Mouse (Mus musculus): ENCODE data around the gene Ube2d3. TPM values are rescaled to one million over a fixed set of nuclear protein-coding genes. Genes with fewer than 3 reads are reported as not detected.

Ube2d3 gene
- polyA plus RNA-seq, 1 experiment from 2014 or later: 489 TPM

DNA sequence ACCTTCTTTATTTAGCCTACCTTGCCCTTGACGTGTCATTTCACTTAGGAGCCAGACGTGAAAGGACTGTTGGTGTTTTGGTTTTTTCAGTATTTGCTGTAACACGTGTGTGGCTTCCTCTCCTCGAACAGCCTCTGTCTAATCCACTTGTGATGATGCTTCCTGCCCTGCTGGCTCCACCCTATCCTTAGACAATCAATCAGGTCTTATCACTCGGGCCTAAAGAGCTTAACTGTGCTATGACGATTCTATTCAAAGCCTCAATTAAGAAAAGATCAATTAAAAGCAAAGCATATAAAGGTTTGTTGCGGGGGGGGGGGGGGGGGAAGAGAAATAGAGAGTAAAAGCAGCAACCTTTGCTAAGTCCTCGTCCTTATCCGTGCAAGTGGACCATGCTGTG, 30.6 kb upstream of the Ube2d3 start:
- 53% methylated on average over 9 of the region's 9 CpGs for WGBS
- Histone ChIP-seq H3K27me3 (ENCODE audit: control insufficient read depth, insufficient read depth, low read length) (no peaks in the 10 kb centered on the region), H3K4me1 (ENCODE audit: control insufficient read depth, insufficient read depth, low read length) (peaks cover 15% of the 10 kb centered on the region), H3K4me3 (ENCODE audit: low read length) (no peak overlapping the region), H3K9ac (ENCODE audit: low read length) (no peak overlapping the region), H3K36me3 (ENCODE audit: control insufficient read depth, insufficient read depth) (peaks cover 14% of the 10 kb centered on the region), H3K27ac (ENCODE audit: low read length) (no peak overlapping the region), H3K4me2 (ENCODE audit: low read depth, low read length) (no peak overlapping the region), H3K9me3 (replicated peaks; ENCODE audit: control insufficient read depth, low read length) (0 out of 2 replicates have a peak, but pooled peaks cover 3% of the 10 kb centered on the region)
- ATAC-seq (replicated peaks; ENCODE audit: extremely low read depth, insufficient read depth, low FRiP score): no peak

DNA sequence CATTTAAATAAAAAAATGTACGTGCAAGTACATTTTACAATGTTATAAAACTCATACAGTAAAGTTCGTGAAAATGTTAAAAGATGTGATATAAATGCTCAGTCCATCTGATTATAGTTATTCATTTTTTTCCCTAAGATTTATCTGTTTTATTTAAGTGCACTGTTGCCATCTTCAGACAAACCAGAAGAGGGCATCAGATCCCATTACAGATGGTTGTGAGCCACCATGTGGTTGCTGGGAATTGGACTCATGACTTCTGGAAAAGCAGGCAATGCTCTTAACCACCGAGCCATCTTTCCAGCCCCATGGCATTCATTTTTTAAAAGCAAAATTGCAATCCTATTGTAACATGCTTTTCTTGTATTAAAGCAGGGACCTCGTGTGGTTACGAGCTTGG, 28.7 kb upstream of the Ube2d3 start:
- ATAC-seq (replicated peaks; ENCODE audit: extremely low read depth, insufficient read depth, low FRiP score): no peak
- 97% methylated on average over 5 of the region's 5 CpGs for WGBS

DNA sequence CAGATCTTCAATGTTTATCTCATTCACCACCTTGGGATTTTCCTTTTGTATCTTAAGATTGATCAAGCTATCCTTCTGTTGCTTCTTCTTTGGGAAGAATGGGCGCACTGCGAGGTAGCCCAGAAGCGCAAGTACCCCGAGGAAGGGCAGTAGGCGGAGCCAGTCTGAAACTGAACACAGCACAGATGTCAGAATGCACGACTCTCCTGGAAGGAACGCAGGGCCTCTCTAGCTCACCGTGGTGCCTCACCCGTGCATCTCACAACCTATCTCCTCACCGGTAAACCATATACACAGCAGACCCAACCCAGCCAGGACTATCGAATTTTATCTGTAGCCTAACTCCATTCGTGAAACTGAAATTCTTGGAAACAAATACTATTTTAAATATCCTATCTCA, 26.9 kb upstream of the Ube2d3 start:
- 0 out of 2 replicates have a peak, but pooled peaks cover 3% of the 10 kb centered on the region for H3K9me3 ChIP-seq (replicated peaks; ENCODE audit: control insufficient read depth, low read length)
- no peak overlapping the region for H3K27ac ChIP-seq (ENCODE audit: low read length)
- 70% methylated on average over 12 of the region's 12 CpGs for WGBS
- ATAC-seq (replicated peaks; ENCODE audit: extremely low read depth, insufficient read depth, low FRiP score): no peak
- peaks cover 24% of the 10 kb centered on the region for H3K4me1 ChIP-seq (ENCODE audit: control insufficient read depth, insufficient read depth, low read length)
- H3K36me3 ChIP-seq (ENCODE audit: control insufficient read depth, insufficient read depth): peaks cover 12% of the 10 kb centered on the region
- H3K27me3 ChIP-seq (ENCODE audit: control insufficient read depth, insufficient read depth, low read length): no peaks in the 10 kb centered on the region
- no peak overlapping the region for H3K4me3 ChIP-seq (ENCODE audit: low read length)
- H3K9ac ChIP-seq (ENCODE audit: low read length): no peak overlapping the region
- H3K4me2 ChIP-seq (ENCODE audit: low read depth, low read length): no peak overlapping the region

More for the DNA sequence above, 28.7 kb upstream of the Ube2d3 start:
- no peak overlapping the region for H3K4me2 ChIP-seq (ENCODE audit: low read depth, low read length)
- H3K27ac ChIP-seq (ENCODE audit: low read length): no peak overlapping the region
- H3K9me3 ChIP-seq (replicated peaks; ENCODE audit: control insufficient read depth, low read length): 0 out of 2 replicates have a peak, but pooled peaks cover 3% of the 10 kb centered on the region
- H3K36me3 ChIP-seq (ENCODE audit: control insufficient read depth, insufficient read depth): peaks cover 14% of the 10 kb centered on the region
- peaks cover 21% of the 10 kb centered on the region for H3K4me1 ChIP-seq (ENCODE audit: control insufficient read depth, insufficient read depth, low read length)
- no peak overlapping the region for H3K9ac ChIP-seq (ENCODE audit: low read length)
- H3K4me3 ChIP-seq (ENCODE audit: low read length): no peak overlapping the region
- no peaks in the 10 kb centered on the region for H3K27me3 ChIP-seq (ENCODE audit: control insufficient read depth, insufficient read depth, low read length)

DNA sequence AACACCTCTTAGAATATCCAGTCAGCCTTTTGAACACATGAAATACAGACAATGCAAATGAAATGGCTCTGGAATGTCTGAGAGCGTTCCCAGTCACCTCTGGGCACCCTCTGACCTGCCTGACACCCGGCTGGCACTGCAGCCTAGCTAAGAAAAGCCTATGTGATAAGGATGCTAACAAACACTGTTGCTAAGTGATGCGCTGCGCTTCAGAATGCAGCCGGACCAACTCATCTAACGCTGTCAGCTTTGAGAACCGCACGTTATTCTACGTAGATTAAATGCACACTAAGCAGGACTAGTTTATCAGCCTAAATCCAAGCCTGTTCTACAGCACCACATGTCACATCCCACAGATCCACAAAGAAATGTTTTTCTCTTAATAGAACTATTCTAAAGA, 26.1 kb upstream of the Ube2d3 start:
- H3K9me3 ChIP-seq (replicated peaks; ENCODE audit: control insufficient read depth, low read length): 0 out of 2 replicates have a peak, but pooled peaks cover 3% of the 10 kb centered on the region
- H3K36me3 ChIP-seq (ENCODE audit: control insufficient read depth, insufficient read depth): peaks cover 12% of the 10 kb centered on the region
- H3K4me3 ChIP-seq (ENCODE audit: low read length): peak overlapping the region; percentile 19
- peak; percentile 92 for ATAC-seq (replicated peaks; ENCODE audit: extremely low read depth, insufficient read depth, low FRiP score)
- H3K27ac ChIP-seq (ENCODE audit: low read length): peak overlapping the region; percentile 48; the same call in 1 of the 2 replicates
- no peak overlapping the region for H3K9ac ChIP-seq (ENCODE audit: low read length)
- H3K27me3 ChIP-seq (ENCODE audit: control insufficient read depth, insufficient read depth, low read length): no peaks in the 10 kb centered on the region
- H3K4me1 ChIP-seq (ENCODE audit: control insufficient read depth, insufficient read depth, low read length): peaks cover 24% of the 10 kb centered on the region
- WGBS: 35% methylated on average over 9 of the region's 9 CpGs
- peak overlapping the region; percentile 40 for H3K4me2 ChIP-seq (ENCODE audit: low read depth, low read length)

DNA sequence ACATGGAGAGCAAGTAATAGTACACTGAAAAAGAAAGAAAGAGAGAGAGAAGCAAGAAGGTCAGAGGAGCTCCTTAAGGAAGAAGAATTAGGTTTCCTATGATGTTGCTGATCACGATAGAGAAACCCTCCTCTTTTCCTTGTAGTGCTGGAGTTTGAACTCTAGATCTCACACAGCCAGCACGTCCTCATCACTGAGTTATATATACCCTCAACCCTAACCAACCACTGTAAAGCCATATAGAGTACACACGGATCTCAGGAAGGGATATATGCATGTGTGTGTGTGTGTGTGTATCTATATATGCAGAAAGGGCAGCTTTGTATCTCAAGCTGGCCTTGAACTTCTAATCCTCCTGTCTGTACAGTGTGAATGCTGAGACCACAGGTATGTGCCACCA, 20.7 kb upstream of the Ube2d3 start:
- no peak for ATAC-seq (replicated peaks; ENCODE audit: extremely low read depth, insufficient read depth, low FRiP score)
- H3K4me2 ChIP-seq (ENCODE audit: low read depth, low read length): no peak overlapping the region
- no peaks in the 10 kb centered on the region for H3K36me3 ChIP-seq (ENCODE audit: control insufficient read depth, insufficient read depth)
- no peaks in the 10 kb centered on the region for H3K9me3 ChIP-seq (replicated peaks; ENCODE audit: control insufficient read depth, low read length)
- no peak overlapping the region for H3K27ac ChIP-seq (ENCODE audit: low read length)
- H3K4me1 ChIP-seq (ENCODE audit: control insufficient read depth, insufficient read depth, low read length): peaks cover 19% of the 10 kb centered on the region
- H3K9ac ChIP-seq (ENCODE audit: low read length): no peak overlapping the region
- WGBS: 75% methylated on average over 3 of the region's 3 CpGs
- H3K27me3 ChIP-seq (ENCODE audit: control insufficient read depth, insufficient read depth, low read length): no peaks in the 10 kb centered on the region
- no peak overlapping the region for H3K4me3 ChIP-seq (ENCODE audit: low read length)

DNA sequence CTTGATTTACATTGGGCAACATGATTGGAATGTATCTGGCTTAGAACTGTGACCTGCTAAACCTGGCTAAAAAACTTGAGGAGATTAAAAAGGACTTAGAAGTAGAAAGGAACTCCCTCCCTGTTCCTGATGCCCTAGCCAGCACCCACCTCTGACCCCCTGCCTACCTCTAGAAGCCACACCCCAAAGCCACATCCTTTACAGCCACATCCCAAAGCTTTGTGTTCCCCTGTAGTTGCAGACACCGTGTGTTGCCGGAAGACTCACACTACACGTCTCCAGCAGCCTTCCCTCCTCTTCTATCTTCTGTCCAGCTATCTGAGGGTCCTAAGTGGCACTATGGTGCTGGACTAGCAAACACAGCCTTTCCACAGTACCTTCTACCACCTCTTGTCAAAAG, 20.1 kb upstream of the Ube2d3 start:
- H3K9ac ChIP-seq (ENCODE audit: low read length): no peak overlapping the region
- WGBS: 58% methylated on average over 3 of the region's 3 CpGs
- no peak overlapping the region for H3K4me2 ChIP-seq (ENCODE audit: low read depth, low read length)
- H3K4me3 ChIP-seq (ENCODE audit: low read length): no peak overlapping the region
- peaks cover 15% of the 10 kb centered on the region for H3K4me1 ChIP-seq (ENCODE audit: control insufficient read depth, insufficient read depth, low read length)
- H3K27me3 ChIP-seq (ENCODE audit: control insufficient read depth, insufficient read depth, low read length): no peaks in the 10 kb centered on the region
- no peak overlapping the region for H3K27ac ChIP-seq (ENCODE audit: low read length)
- 0 out of 2 replicates have a peak, but pooled peaks have one; percentile 20 for ATAC-seq (replicated peaks; ENCODE audit: extremely low read depth, insufficient read depth, low FRiP score)
- H3K36me3 ChIP-seq (ENCODE audit: control insufficient read depth, insufficient read depth): no peaks in the 10 kb centered on the region
- H3K9me3 ChIP-seq (replicated peaks; ENCODE audit: control insufficient read depth, low read length): no peaks in the 10 kb centered on the region

DNA sequence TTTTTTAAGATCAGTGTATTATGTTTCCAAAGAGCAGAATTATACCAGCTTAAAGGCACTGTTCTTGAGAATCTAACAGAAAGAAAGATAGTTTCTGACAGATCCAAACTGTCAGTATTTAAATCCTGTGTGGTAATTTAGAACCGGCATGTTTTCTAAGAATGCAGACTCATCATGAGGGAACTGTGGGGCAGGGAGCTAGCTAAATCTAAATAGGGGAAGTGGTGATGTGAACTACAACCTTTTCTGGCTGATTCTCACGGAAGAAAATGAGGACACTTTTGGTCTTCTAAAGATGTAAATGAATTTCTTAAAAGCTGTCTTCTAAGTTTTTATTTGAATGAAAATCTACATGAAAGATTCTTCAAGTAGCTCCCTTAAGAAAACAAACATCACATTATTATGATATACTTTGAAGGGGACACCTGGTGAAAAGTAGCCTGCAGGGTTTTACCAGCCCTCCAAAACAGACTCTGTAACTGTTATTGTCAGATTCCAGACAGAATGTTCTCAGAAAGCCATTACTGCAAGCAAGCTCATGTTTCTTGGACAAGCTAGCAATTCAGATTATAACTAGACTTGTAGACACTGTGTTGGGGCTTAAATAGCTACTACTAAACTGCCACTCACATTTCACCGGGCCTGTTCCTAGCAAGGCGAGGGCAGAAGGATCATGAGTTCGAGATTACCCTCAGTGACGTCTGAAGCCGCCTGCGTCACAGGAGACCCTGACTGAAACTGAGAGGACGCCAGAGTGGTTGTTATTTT, 17.2 kb upstream of the Ube2d3 start:
- Histone ChIP-seq H3K4me2 (ENCODE audit: low read depth, low read length) (no peak overlapping the region), H3K9ac (ENCODE audit: low read length) (no peak overlapping the region), H3K4me3 (ENCODE audit: low read length) (no peak overlapping the region), H3K4me1 (ENCODE audit: control insufficient read depth, insufficient read depth, low read length) (peaks cover 12% of the 10 kb centered on the region), H3K27ac (ENCODE audit: low read length) (no peak overlapping the region), H3K27me3 (ENCODE audit: control insufficient read depth, insufficient read depth, low read length) (no peaks in the 10 kb centered on the region), H3K9me3 (replicated peaks; ENCODE audit: control insufficient read depth, low read length) (no peaks in the 10 kb centered on the region), H3K36me3 (ENCODE audit: control insufficient read depth, insufficient read depth) (no peaks in the 10 kb centered on the region)
- ATAC-seq (replicated peaks; ENCODE audit: extremely low read depth, insufficient read depth, low FRiP score): no peak
- 81% methylated on average over 9 of the region's 9 CpGs for WGBS

DNA sequence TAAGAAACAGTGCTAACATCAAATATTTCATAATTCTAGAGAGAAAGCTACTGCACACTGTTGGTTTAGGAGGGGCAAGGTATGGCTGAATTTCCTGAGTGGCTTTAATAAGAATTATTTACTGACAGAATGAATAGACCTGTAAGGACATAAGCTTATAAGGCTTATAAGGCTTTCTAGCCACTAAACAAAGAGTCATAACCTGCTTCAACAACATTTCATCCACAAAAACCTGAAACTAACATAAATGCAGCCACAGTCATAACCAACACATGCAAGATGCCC, 16.7 kb upstream of the Ube2d3 start:
- Histone ChIP-seq H3K36me3 (ENCODE audit: control insufficient read depth, insufficient read depth) (no peaks in the 10 kb centered on the region), H3K4me1 (ENCODE audit: control insufficient read depth, insufficient read depth, low read length) (peaks cover 12% of the 10 kb centered on the region), H3K4me3 (ENCODE audit: low read length) (no peak overlapping the region), H3K4me2 (ENCODE audit: low read depth, low read length) (no peak overlapping the region), H3K27ac (ENCODE audit: low read length) (no peak overlapping the region), H3K9me3 (replicated peaks; ENCODE audit: control insufficient read depth, low read length) (no peaks in the 10 kb centered on the region), H3K9ac (ENCODE audit: low read length) (no peak overlapping the region), H3K27me3 (ENCODE audit: control insufficient read depth, insufficient read depth, low read length) (no peaks in the 10 kb centered on the region)
- ATAC-seq (replicated peaks; ENCODE audit: extremely low read depth, insufficient read depth, low FRiP score): no peak

DNA sequence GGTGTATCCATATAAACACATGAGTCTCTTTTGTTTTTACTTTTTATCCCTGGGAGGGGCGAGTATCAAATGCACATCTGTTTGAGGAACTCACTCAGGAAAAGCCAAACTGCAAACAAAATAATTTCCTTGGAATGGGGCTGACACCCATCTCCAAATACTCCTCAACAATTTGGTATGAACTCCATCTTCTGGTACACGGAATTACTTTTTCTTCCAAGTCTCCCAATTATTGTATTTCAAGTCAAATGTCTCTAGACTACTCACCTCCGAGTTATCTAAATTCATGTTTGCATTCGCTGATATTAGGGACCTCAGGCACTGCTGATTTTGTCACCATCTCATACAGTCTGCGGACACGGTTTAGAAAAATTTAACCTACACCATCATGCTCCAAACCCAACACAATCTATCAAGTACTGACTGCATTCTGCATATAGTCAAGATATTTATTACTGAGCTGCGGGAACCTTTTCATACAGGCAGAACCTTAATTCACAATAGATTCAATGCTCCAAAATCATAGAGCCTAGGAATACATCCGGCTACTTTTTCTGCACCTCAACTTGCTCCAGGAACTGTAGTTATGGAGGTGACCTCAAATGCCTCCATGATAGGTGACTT, 15.6 kb upstream of the Ube2d3 start:
- Histone ChIP-seq H3K4me1 (ENCODE audit: control insufficient read depth, insufficient read depth, low read length) (peaks cover 12% of the 10 kb centered on the region), H3K9me3 (replicated peaks; ENCODE audit: control insufficient read depth, low read length) (no peaks in the 10 kb centered on the region), H3K36me3 (ENCODE audit: control insufficient read depth, insufficient read depth) (no peaks in the 10 kb centered on the region), H3K4me2 (ENCODE audit: low read depth, low read length) (peak overlapping the region; percentile 78), H3K9ac (ENCODE audit: low read length) (peak overlapping the region; percentile 78), H3K27me3 (ENCODE audit: control insufficient read depth, insufficient read depth, low read length) (no peaks in the 10 kb centered on the region), H3K27ac (ENCODE audit: low read length) (peak overlapping the region; percentile 90), H3K4me3 (ENCODE audit: low read length) (peak overlapping the region; percentile 75)
- no peak for ATAC-seq (replicated peaks; ENCODE audit: extremely low read depth, insufficient read depth, low FRiP score)
- 15% methylated on average over 8 of the region's 8 CpGs for WGBS

All from heart, embryonic 16.5 days (tissue).